Mouse (Mus musculus): Measurements from ENCODE around the gene Olfr995.

Olfr995 gene

DNA sequence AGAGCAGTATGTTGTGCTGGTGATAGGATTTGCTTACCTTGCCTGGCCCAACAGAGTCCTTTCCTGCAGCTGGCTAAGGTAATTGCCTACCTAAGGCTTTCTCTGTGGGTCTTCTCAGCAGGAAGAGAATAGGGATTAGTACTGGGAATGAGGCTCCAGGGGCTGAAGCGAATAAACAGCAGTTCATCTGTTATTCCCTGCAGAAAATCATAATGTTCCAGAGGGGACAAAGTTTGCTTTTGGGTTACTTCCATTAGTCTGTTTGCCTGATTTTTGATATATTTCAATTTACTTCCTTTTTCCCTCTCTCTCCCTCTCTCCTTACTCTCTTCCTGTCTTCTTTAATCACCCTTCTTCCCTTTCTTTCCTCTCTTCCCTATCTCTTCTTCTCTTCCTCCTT is at the start of gene Olfr995:
Gene Olfr995, minus strand, starts transcription at position 101 of the 400 bp plus-strand sequence.
- DNase-seq (ENCODE audit: low spot score in 2 of 2): no peak

DNA sequence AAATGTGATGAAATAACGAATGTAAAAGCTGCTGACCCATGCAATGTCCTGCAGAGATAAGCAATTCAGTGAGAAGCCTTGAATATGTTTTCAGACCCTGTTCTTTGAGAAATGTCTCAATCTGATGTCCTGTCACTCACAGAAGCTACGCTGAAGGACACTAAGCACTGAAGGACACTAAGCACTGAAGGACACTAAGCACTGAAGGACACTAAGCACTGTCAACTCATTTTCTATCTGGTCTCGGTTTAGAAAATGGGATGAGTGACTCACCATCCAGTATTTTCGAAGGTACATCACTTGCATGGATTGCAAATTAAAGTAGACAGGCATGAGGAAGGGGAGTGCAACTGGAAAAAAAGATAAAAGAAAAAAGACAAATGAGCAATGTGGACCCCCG is 47.0 kb upstream of the Olfr995 start:
- no peak for DNase-seq (ENCODE audit: low spot score in 2 of 2)

DNA sequence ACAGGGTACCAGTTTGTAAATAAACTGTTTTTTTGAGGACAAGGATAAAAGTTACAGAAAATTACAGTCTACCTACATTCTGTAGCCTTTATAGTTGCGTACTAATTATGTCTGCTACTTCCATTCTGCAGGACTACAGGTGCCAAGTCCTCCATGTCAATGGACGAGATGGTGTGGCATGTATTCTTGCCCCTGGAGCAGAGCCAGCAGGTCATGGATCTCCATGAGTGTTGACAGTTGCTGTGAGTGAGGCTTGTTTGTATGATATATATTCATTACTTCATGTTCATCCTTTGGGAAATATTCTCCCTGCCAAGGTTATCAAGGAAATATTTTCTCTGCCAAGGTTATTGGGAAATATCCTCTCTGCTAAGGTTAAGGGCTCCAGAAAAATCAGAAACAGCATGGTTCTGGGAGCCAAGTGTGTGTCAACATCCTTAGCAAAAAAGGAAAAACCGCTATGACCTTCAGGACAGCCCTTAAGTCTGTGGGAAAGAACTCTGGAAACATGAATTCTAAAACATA is 23.4 kb upstream of the Olfr995 start:
- DNase-seq (ENCODE audit: low spot score in 2 of 2): no peak

DNA sequence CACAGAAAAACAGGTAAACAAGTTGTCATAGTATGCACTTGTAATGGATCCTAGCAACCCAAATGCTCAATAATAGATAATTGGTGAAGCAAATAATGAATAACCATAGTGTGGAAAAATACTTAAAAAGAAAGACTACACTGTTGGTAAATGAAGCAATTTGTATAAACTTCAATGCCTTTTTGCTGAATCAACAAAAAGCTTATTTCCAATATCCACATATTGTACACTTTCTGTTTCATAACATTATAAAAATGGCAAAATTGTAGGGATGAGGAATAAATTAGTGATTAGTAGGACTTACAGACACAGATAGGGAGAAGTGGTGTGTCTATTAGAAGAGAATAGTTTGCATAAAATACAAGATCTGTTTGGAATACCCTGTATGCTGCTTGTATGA is 893 bp downstream of the Olfr995 start:
- no peak for DNase-seq (ENCODE audit: low spot score in 2 of 2)

DNA sequence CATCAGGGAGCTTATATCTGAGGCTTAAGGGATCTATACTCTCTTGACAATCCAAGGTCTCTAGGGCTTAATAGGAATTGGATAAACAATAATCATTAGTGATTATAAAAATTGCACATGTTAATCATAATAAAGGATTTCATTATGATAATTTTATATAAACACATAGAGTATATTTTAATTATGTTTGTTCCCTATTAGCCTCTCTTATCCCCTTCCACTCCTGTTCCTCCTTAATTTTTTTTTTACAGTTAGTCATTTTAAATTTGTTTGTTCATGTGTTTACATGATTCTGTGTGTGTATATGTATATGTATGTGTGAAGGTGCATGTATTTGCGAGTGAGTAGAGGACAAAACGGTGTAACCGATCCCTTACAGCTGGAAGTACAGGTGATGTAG is 7.1 kb downstream of the Olfr995 start, which contains the start of gene Olfr994:
Gene Olfr994, minus strand, starts transcription at position 101 of the 400 bp plus-strand sequence.
- DNase-seq (ENCODE audit: low spot score in 2 of 2): no peak

DNA sequence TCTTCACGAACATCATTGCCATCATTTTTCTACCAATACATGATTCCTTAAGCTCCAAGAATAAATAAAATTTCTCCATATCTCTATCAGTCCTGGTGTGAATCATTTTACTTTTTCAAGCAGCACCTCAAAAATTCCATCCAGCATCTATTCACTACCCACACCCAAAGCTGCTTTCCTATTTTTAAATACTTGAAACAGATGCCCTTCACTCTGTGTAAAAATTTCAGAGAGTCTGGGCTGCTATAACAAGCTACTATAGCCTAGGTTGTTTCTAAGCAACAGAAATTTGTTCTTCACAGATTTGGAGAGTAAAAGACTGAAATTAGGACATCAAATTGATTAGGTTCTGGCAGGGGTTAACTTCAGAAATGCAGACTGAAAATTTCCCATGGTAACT is 17.5 kb downstream of the Olfr995 start:
- DNase-seq (ENCODE audit: low spot score in 2 of 2): no peak

DNA sequence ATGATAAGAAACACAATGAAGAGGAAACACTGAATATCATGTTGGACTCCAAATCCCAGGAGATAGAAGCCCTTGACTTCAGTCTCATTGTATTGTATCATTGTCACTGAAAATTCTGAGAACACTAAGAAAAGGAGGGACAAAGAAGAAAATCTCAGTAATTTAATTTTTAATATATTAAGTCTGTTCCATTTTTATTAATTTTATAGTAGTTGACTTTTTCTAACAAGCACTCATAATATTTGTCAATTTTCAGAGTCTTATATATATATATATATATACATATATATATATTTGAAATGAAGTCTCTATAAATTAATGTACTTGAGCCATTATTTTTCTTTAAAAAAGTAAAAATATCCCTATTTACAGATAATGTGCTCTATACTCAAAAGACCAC is 28.7 kb downstream of the Olfr995 start, which contains the start of gene Olfr993:
Gene Olfr993, minus strand, starts transcription at position 101 of the 400 bp plus-strand sequence.
- DNase-seq (ENCODE audit: low spot score in 2 of 2): no peak

DNA sequence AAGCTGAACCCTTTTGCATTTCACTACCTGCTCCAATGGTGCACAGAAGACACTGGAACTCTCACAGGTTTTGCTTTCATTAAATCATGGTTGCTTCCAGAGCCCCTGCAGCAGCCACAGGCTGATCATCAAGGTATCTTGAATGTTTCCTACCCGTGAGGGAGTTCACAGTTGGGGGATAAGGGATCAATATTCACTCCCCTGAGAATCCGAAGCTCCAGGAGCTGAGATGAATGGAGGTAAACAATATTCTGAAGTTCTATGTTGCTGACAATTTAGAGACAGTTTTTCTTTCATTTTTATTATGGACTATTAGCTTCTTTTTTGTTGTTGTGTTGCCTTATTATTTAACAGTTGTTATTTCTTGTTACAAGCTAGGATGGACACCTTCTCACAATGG is 34.1 kb downstream of the Olfr995 start, which contains the start of gene Olfr992:
Gene Olfr992, minus strand, starts transcription at position 101 of the 400 bp plus-strand sequence.
- no peak for DNase-seq (ENCODE audit: low spot score in 2 of 2)

All from spleen, postnatal 36 days (tissue).